24 mouse cellular contexts compared by ENCODE assay signal in genomic region chr17:27676270-27676669, GRCm38 (mm10). TPM values are rescaled to one million over a fixed set of nuclear protein-coding genes. Genes with fewer than 3 reads are reported as not detected.
A peak's percentile ranks its signal among the peaks of the same experiment; 100 is the strongest.
DNase-seq lines count a peak whose midpoint lies in the region; ATAC-seq and TF ChIP-seq lines count a peak whose summit lies in the region.
"Had no signal": no experiment of that assay in that cellular context is flagged by ENCODE, and none has a peak within 500 bp of the region (broad histone marks: within the 10 kb centered on the region; RNA-seq: fewer than 3 reads in every experiment).

No protein-coding gene starts in this region.

- no peak for TF ChIP-seq POLR2A in kidney, adult 2 months (IDR thresholded peaks at IDR 0.05; ENCODE audit: low read depth, low read length)
- TF ChIP-seq POLR2A in olfactory bulb, adult 2 months (IDR thresholded peaks at IDR 0.05; ENCODE audit: insufficient read depth, low read depth, low read length), result no peak

- DNase-seq in forebrain, embryonic 14.5 days (ENCODE audit: low spot score), result no peak
- peak; percentile 7 for DNase-seq in kidney, adult 2 months
- DNase-seq in kidney, postnatal 10 days, result no peak
- DNase-seq in midbrain, postnatal 0 days (ENCODE audit: low spot score), result no peak
- DNase-seq: adrenal gland, postnatal 10 days; cerebellum, adult 9-11 months; cerebellum, postnatal 36 days; gastrocnemius, adult 2 months; gastrocnemius, postnatal 36 days; heart, adult 11 months; heart, postnatal 36 days had no signal

- H3K4me3 ChIP-seq in forebrain, embryonic 14.5 days (ENCODE audit: low read depth, low read length), result no peak overlapping the region
- H3K4me3 ChIP-seq in forebrain, embryonic 12.5 days (replicated peaks), result no peak overlapping the region
- H3K4me3 ChIP-seq in kidney, adult 2 months (ENCODE audit: insufficient read depth, low read depth, low read length), result no peak overlapping the region
- no peak overlapping the region for H3K4me3 ChIP-seq in midbrain, embryonic 13.5 days (replicated peaks)
- no peak overlapping the region for H3K4me3 ChIP-seq in midbrain, postnatal 0 days (ENCODE audit: low read depth, low read length)
- no peak overlapping the region for H3K4me3 ChIP-seq in olfactory bulb, adult 2 months (ENCODE audit: insufficient read depth, low read depth, low read length)
- no peak overlapping the region for H3K4me3 ChIP-seq in hindbrain, embryonic 13.5 days
- H3K4me3 ChIP-seq: embryonic facial prominence, embryonic 13.5 days; gastrocnemius, adult 2 months; heart, embryonic 13.5 days had no signal

- no peak for TF ChIP-seq CTCF in kidney, adult 2 months (conservative IDR thresholded peaks at IDR 0.05; ENCODE audit: insufficient read depth, insufficient read length, low read depth, low read length)
- TF ChIP-seq CTCF in midbrain, postnatal 0 days (IDR thresholded peaks at IDR 0.05), result no peak
- no peak for TF ChIP-seq CTCF in olfactory bulb, adult 2 months (IDR thresholded peaks at IDR 0.05; ENCODE audit: insufficient read depth, low read depth, low read length)

- H3K4me2 ChIP-seq in forebrain, embryonic 14.5 days (ENCODE audit: low read length), result no peak overlapping the region
- no peak overlapping the region for H3K4me2 ChIP-seq in forebrain, embryonic 12.5 days
- no peak overlapping the region for H3K4me2 ChIP-seq in midbrain, embryonic 13.5 days (replicated peaks)
- no peak overlapping the region for H3K4me2 ChIP-seq in midbrain, postnatal 0 days (ENCODE audit: low read depth, low read length, poor library complexity, severe bottlenecking)
- H3K4me2 ChIP-seq in hindbrain, embryonic 13.5 days, result no peak overlapping the region
- H3K4me2 ChIP-seq: embryonic facial prominence, embryonic 13.5 days; heart, embryonic 13.5 days had no signal

- H3K27me3 ChIP-seq in forebrain, embryonic 14.5 days (replicated peaks; ENCODE audit: control insufficient read depth, insufficient read depth, low read length), result no peaks in the 10 kb centered on the region
- H3K27me3 ChIP-seq in forebrain, embryonic 12.5 days, result no peaks in the 10 kb centered on the region
- H3K27me3 ChIP-seq in kidney, adult 2 months (replicated peaks; ENCODE audit: control insufficient read depth, insufficient read depth, low read length), result no peaks in the 10 kb centered on the region
- no peaks in the 10 kb centered on the region for H3K27me3 ChIP-seq in midbrain, embryonic 13.5 days
- no peaks in the 10 kb centered on the region for H3K27me3 ChIP-seq in midbrain, postnatal 0 days (ENCODE audit: insufficient read depth, low read length)
- H3K27me3 ChIP-seq in hindbrain, embryonic 13.5 days, result no peaks in the 10 kb centered on the region
- H3K27me3 ChIP-seq: embryonic facial prominence, embryonic 13.5 days; heart, embryonic 13.5 days had no signal

- ATAC-seq in forebrain, embryonic 14.5 days, result no peak
- ATAC-seq in forebrain, embryonic 12.5 days (ENCODE audit: low FRiP score), result no peak
- no peak for ATAC-seq in midbrain, embryonic 13.5 days
- ATAC-seq in midbrain, postnatal 0 days (ENCODE audit: low FRiP score), result no peak
- no peak for ATAC-seq in hindbrain, embryonic 13.5 days (ENCODE audit: low FRiP score)
- ATAC-seq: hindbrain, embryonic 16.5 days; inflammation-experienced regulatory T-cells, adult 6 months had no signal

- H3K9ac ChIP-seq in forebrain, embryonic 14.5 days (ENCODE audit: low read length), result no peak overlapping the region
- H3K9ac ChIP-seq in forebrain, embryonic 12.5 days, result no peak overlapping the region
- H3K9ac ChIP-seq in midbrain, embryonic 13.5 days (replicated peaks), result no peak overlapping the region
- no peak overlapping the region for H3K9ac ChIP-seq in midbrain, postnatal 0 days (replicated peaks; ENCODE audit: low read length, poor library complexity, severe bottlenecking)
- H3K9ac ChIP-seq in hindbrain, embryonic 13.5 days, result no peak overlapping the region
- H3K9ac ChIP-seq: embryonic facial prominence, embryonic 13.5 days; heart, embryonic 13.5 days had no signal

- WGBS in forebrain, embryonic 14.5 days, result 44% methylated on average over 7 of the region's 7 CpGs
- 57% methylated on average over 7 of the region's 7 CpGs for WGBS in forebrain, embryonic 12.5 days
- WGBS in kidney, adult 2 months, result 73% methylated on average over 7 of the region's 7 CpGs
- 51% methylated on average over 7 of the region's 7 CpGs for WGBS in midbrain, embryonic 13.5 days
- WGBS in midbrain, postnatal 0 days, result 28% methylated on average over 7 of the region's 7 CpGs
- WGBS in olfactory bulb, adult 2 months, result 26% methylated on average over 7 of the region's 7 CpGs
- 78% methylated on average over 7 of the region's 7 CpGs for WGBS in hindbrain, embryonic 13.5 days

- peaks cover 31% of the 10 kb centered on the region for H3K4me1 ChIP-seq in forebrain, embryonic 14.5 days (ENCODE audit: control insufficient read depth, insufficient read depth, low read length)
- H3K4me1 ChIP-seq in forebrain, embryonic 12.5 days, result peaks cover 29% of the 10 kb centered on the region
- no peaks in the 10 kb centered on the region for H3K4me1 ChIP-seq in kidney, adult 2 months (ENCODE audit: control insufficient read depth, insufficient read depth, low read length)
- peaks cover 28% of the 10 kb centered on the region for H3K4me1 ChIP-seq in midbrain, embryonic 13.5 days (replicated peaks)
- no peaks in the 10 kb centered on the region for H3K4me1 ChIP-seq in midbrain, postnatal 0 days (ENCODE audit: insufficient read depth, low read length)
- H3K4me1 ChIP-seq in olfactory bulb, adult 2 months (ENCODE audit: control insufficient read depth, insufficient read depth, low read length), result peaks cover 48% of the 10 kb centered on the region
- H3K4me1 ChIP-seq in hindbrain, embryonic 13.5 days (replicated peaks), result peaks cover 36% of the 10 kb centered on the region

- no peaks in the 10 kb centered on the region for H3K9me3 ChIP-seq in forebrain, embryonic 14.5 days (replicated peaks; ENCODE audit: control insufficient read depth, low read length)
- H3K9me3 ChIP-seq in forebrain, embryonic 12.5 days, result no peaks in the 10 kb centered on the region
- no peaks in the 10 kb centered on the region for H3K9me3 ChIP-seq in midbrain, embryonic 13.5 days
- H3K9me3 ChIP-seq in midbrain, postnatal 0 days (ENCODE audit: low read length), result no peaks in the 10 kb centered on the region
- H3K9me3 ChIP-seq in hindbrain, embryonic 13.5 days, result no peaks in the 10 kb centered on the region
- H3K9me3 ChIP-seq: embryonic facial prominence, embryonic 13.5 days; heart, embryonic 13.5 days had no signal

- H3K36me3 ChIP-seq in forebrain, embryonic 14.5 days (ENCODE audit: control insufficient read depth, insufficient read depth, low read length), result no peaks in the 10 kb centered on the region
- no peaks in the 10 kb centered on the region for H3K36me3 ChIP-seq in forebrain, embryonic 12.5 days (replicated peaks)
- no peaks in the 10 kb centered on the region for H3K36me3 ChIP-seq in kidney, adult 2 months (ENCODE audit: control insufficient read depth, insufficient read depth, low read length)
- no peaks in the 10 kb centered on the region for H3K36me3 ChIP-seq in midbrain, embryonic 13.5 days
- no peaks in the 10 kb centered on the region for H3K36me3 ChIP-seq in midbrain, postnatal 0 days (ENCODE audit: insufficient read depth, low read length)
- no peaks in the 10 kb centered on the region for H3K36me3 ChIP-seq in hindbrain, embryonic 13.5 days
- H3K36me3 ChIP-seq: embryonic facial prominence, embryonic 13.5 days; heart, embryonic 13.5 days had no signal

- H3K27ac ChIP-seq in forebrain, embryonic 14.5 days (ENCODE audit: low read depth, low read length), result peak overlapping the region; percentile 21; the same call in 1 of the 2 replicates
- no peak overlapping the region for H3K27ac ChIP-seq in forebrain, embryonic 12.5 days
- H3K27ac ChIP-seq in kidney, adult 2 months (ENCODE audit: insufficient read depth, low read depth, low read length), result no peak overlapping the region
- H3K27ac ChIP-seq in midbrain, embryonic 13.5 days, result 0 out of 2 replicates have a peak overlapping the region, but pooled peaks have one; percentile 7
- no peak overlapping the region for H3K27ac ChIP-seq in midbrain, postnatal 0 days (ENCODE audit: low read depth, low read length)
- H3K27ac ChIP-seq in olfactory bulb, adult 2 months (ENCODE audit: insufficient read depth, low read depth, low read length), result peak overlapping the region; percentile 59; the same call in 1 of the 2 replicates
- H3K27ac ChIP-seq in hindbrain, embryonic 13.5 days, result no peak overlapping the region
- H3K27ac ChIP-seq: embryonic facial prominence, embryonic 13.5 days; gastrocnemius, adult 2 months; heart, embryonic 13.5 days had no signal

RNA-seq across cellular contexts. Expression of gene Pacsin1, which starts 21.0 kb away (rescaled TPM):
- 22.2 and 25.2 TPM in 2 replicates for polyA plus RNA-seq in forebrain, embryonic 14.5 days (2014; fragmentation: Nextera tagmentation; extraction: Ambion mirVana)
- polyA plus RNA-seq in forebrain, embryonic 12.5 days (2016; fragmentation: Nextera tagmentation; extraction: Ambion mirVana), result 9.0 and 12.7 TPM in 2 replicates
- 0.58 and 1.3 TPM in 2 replicates for polyA plus RNA-seq in kidney, adult 2 months (2012; rRNA removed)
- 19.9 and 23.6 TPM in 2 replicates for polyA plus RNA-seq in midbrain, embryonic 13.5 days (2015; fragmentation: Nextera tagmentation; extraction: Ambion mirVana)
- total RNA-seq in midbrain, postnatal 0 days (2014; rRNA removed), result 47.0 and 50.3 TPM in 2 replicates
- 85.2 and 87.6 TPM in 2 replicates for polyA plus RNA-seq in midbrain, postnatal 0 days (2015; fragmentation: Nextera tagmentation; extraction: Ambion mirVana)
- polyA plus RNA-seq in olfactory bulb, adult 2 months (2012; ENCODE audit: insufficient read depth, insufficient read length, low replicate concordance, missing spikeins), result 329 TPM in 1 of 2 replicates, not detected in the other
- polyA plus RNA-seq in hindbrain, embryonic 13.5 days (2015; fragmentation: Nextera tagmentation; extraction: Ambion mirVana), result 27.9 and 31.0 TPM in 2 replicates
- total RNA-seq: MEL had no signal
- polyA plus RNA-seq: C2C12 had no signal

RNA-seq across cellular contexts. Expression of gene Rps10, which starts 39.8 kb away (rescaled TPM):
- polyA plus RNA-seq in forebrain, embryonic 14.5 days (2014; fragmentation: Nextera tagmentation; extraction: Ambion mirVana), result 603 and 789 TPM in 2 replicates
- 699 and 734 TPM in 2 replicates for polyA plus RNA-seq in forebrain, embryonic 12.5 days (2016; fragmentation: Nextera tagmentation; extraction: Ambion mirVana)
- polyA plus RNA-seq in kidney, adult 2 months (2012; rRNA removed), result 814 and 927 TPM in 2 replicates
- polyA plus RNA-seq in midbrain, embryonic 13.5 days (2015; fragmentation: Nextera tagmentation; extraction: Ambion mirVana), result 570 and 610 TPM in 2 replicates
- total RNA-seq in midbrain, postnatal 0 days (2014; rRNA removed), result 1,349 and 1,717 TPM in 2 replicates
- 447 and 461 TPM in 2 replicates for polyA plus RNA-seq in midbrain, postnatal 0 days (2015; fragmentation: Nextera tagmentation; extraction: Ambion mirVana)
- 934 TPM in 1 of 2 replicates, not detected in the other for polyA plus RNA-seq in olfactory bulb, adult 2 months (2012; ENCODE audit: insufficient read depth, insufficient read length, low replicate concordance, missing spikeins)
- polyA plus RNA-seq in hindbrain, embryonic 13.5 days (2015; fragmentation: Nextera tagmentation; extraction: Ambion mirVana), result 565 and 583 TPM in 2 replicates

RNA-seq across cellular contexts. Expression of gene RPS10-NUDT3, which starts 41.2 kb away (rescaled TPM):
- not detected in 2 replicates for polyA plus RNA-seq in forebrain, embryonic 14.5 days (2014; fragmentation: Nextera tagmentation; extraction: Ambion mirVana)
- polyA plus RNA-seq in forebrain, embryonic 12.5 days (2016; fragmentation: Nextera tagmentation; extraction: Ambion mirVana), result not detected in 2 replicates
- not detected in 2 replicates for polyA plus RNA-seq in kidney, adult 2 months (2012; rRNA removed)
- polyA plus RNA-seq in midbrain, embryonic 13.5 days (2015; fragmentation: Nextera tagmentation; extraction: Ambion mirVana), result not detected in 2 replicates
- not detected in 2 replicates for total RNA-seq in midbrain, postnatal 0 days (2014; rRNA removed)
- not detected in 2 replicates for polyA plus RNA-seq in midbrain, postnatal 0 days (2015; fragmentation: Nextera tagmentation; extraction: Ambion mirVana)
- not detected in 2 replicates for polyA plus RNA-seq in olfactory bulb, adult 2 months (2012; ENCODE audit: insufficient read depth, insufficient read length, low replicate concordance, missing spikeins)
- polyA plus RNA-seq in hindbrain, embryonic 13.5 days (2015; fragmentation: Nextera tagmentation; extraction: Ambion mirVana), result not detected in 2 replicates
- total RNA-seq: adrenal gland, postnatal 4 days; gastrocnemius, postnatal 36 days; heart, postnatal 36 days; MEL had no signal
- polyA plus RNA-seq: C2C12; embryonic facial prominence, embryonic 13.5 days; heart, embryonic 13.5 days; heart, postnatal 0 days; hindbrain, embryonic 11.5 days; hindbrain, embryonic 16.5 days; inflammation-experienced regulatory T-cells, adult 6 months had no signal

RNA-seq across cellular contexts. Expression of gene Spdef, which starts 52.5 kb away (rescaled TPM):
- polyA plus RNA-seq in forebrain, embryonic 14.5 days (2014; fragmentation: Nextera tagmentation; extraction: Ambion mirVana), result 0.44 TPM in 1 of 2 replicates, not detected in the other
- 0.37 TPM in 1 of 2 replicates, not detected in the other for polyA plus RNA-seq in forebrain, embryonic 12.5 days (2016; fragmentation: Nextera tagmentation; extraction: Ambion mirVana)
- polyA plus RNA-seq in kidney, adult 2 months (2012; rRNA removed), result 0.09 and 0.45 TPM in 2 replicates
- polyA plus RNA-seq in midbrain, embryonic 13.5 days (2015; fragmentation: Nextera tagmentation; extraction: Ambion mirVana), result 0.90 and 1.3 TPM in 2 replicates
- 3.7 and 4.0 TPM in 2 replicates for total RNA-seq in midbrain, postnatal 0 days (2014; rRNA removed)
- polyA plus RNA-seq in midbrain, postnatal 0 days (2015; fragmentation: Nextera tagmentation; extraction: Ambion mirVana), result 3.9 and 4.7 TPM in 2 replicates
- polyA plus RNA-seq in olfactory bulb, adult 2 months (2012; ENCODE audit: insufficient read depth, insufficient read length, low replicate concordance, missing spikeins), result not detected in 2 replicates
- 0.60 TPM in 2 replicates for polyA plus RNA-seq in hindbrain, embryonic 13.5 days (2015; fragmentation: Nextera tagmentation; extraction: Ambion mirVana)
- total RNA-seq: adrenal gland, postnatal 10 days; gastrocnemius, adult 2 months; gastrocnemius, postnatal 36 days; heart, postnatal 36 days; MEL had no signal
- polyA plus RNA-seq: C2C12; embryonic facial prominence, embryonic 13.5 days; hindbrain, embryonic 11.5 days; inflammation-experienced regulatory T-cells, adult 6 months had no signal

RNA-seq across cellular contexts. Expression of gene Nudt3, which starts 53.0 kb away (rescaled TPM):
- 175 and 178 TPM in 2 replicates for polyA plus RNA-seq in forebrain, embryonic 14.5 days (2014; fragmentation: Nextera tagmentation; extraction: Ambion mirVana)
- polyA plus RNA-seq in forebrain, embryonic 12.5 days (2016; fragmentation: Nextera tagmentation; extraction: Ambion mirVana), result 170 and 178 TPM in 2 replicates
- 61.4 and 69.9 TPM in 2 replicates for polyA plus RNA-seq in kidney, adult 2 months (2012; rRNA removed)
- 223 and 227 TPM in 2 replicates for polyA plus RNA-seq in midbrain, embryonic 13.5 days (2015; fragmentation: Nextera tagmentation; extraction: Ambion mirVana)
- total RNA-seq in midbrain, postnatal 0 days (2014; rRNA removed), result 280 and 286 TPM in 2 replicates
- polyA plus RNA-seq in midbrain, postnatal 0 days (2015; fragmentation: Nextera tagmentation; extraction: Ambion mirVana), result 203 and 211 TPM in 2 replicates
- 554 TPM in 1 of 2 replicates, not detected in the other for polyA plus RNA-seq in olfactory bulb, adult 2 months (2012; ENCODE audit: insufficient read depth, insufficient read length, low replicate concordance, missing spikeins)
- polyA plus RNA-seq in hindbrain, embryonic 13.5 days (2015; fragmentation: Nextera tagmentation; extraction: Ambion mirVana), result 225 and 235 TPM in 2 replicates

Comparison
In these comparisons a context has a peak if more than half of its experiments do, and no peak if none do; other contexts are left out.
1. H3K27ac ChIP-seq: peak in forebrain, embryonic 14.5 days (single experiment), midbrain, embryonic 13.5 days (single experiment) and olfactory bulb, adult 2 months (single experiment); none in forebrain, embryonic 12.5 days (single experiment), kidney, adult 2 months (single experiment), midbrain, postnatal 0 days (single experiment) and hindbrain, embryonic 13.5 days (single experiment).